ENCODE assay signal across 8 mouse cellular contexts in genomic region chr2:132576522-132577135, GRCm38 (mm10). TPM values are rescaled to one million over a fixed set of nuclear protein-coding genes. Genes with fewer than 3 reads are reported as not detected.
A peak's percentile ranks its signal among the peaks of the same experiment; 100 is the strongest.
DNase-seq lines count a peak whose midpoint lies in the region; ATAC-seq and TF ChIP-seq lines count a peak whose summit lies in the region.

No protein-coding gene starts in this region.

- no peak for ATAC-seq in heart, embryonic 13.5 days (ENCODE audit: extremely low read depth, insufficient number of reproducible peaks, low FRiP score, low TSS enrichment)
- ATAC-seq in hindbrain, embryonic 15.5 days (ENCODE audit: low FRiP score, low read depth) = no peak
- no peak for ATAC-seq in midbrain, embryonic 13.5 days

- no peak for DNase-seq in heart, postnatal 14 days
- DNase-seq in gastrocnemius, postnatal 14 days = no peak
- no peak for DNase-seq in left cerebral cortex, postnatal 10 days (ENCODE audit: extremely low spot score in 1 of 2, low spot score in 2 of 2)
- no peak for DNase-seq in layer of hippocampus, adult 11-12 months (ENCODE audit: low spot score)

- peak overlapping the region; percentile 97 for H3K9ac ChIP-seq in heart, embryonic 13.5 days
- peak overlapping the region; percentile 36 for H3K9ac ChIP-seq in hindbrain, embryonic 15.5 days
- peak overlapping the region; percentile 48 for H3K9ac ChIP-seq in midbrain, embryonic 13.5 days (replicated peaks)

- WGBS in heart, embryonic 13.5 days = 45% methylated on average over 3 of the region's 3 CpGs
- WGBS in hindbrain, embryonic 15.5 days = 48% methylated on average over 3 of the region's 3 CpGs
- 56% methylated on average over 3 of the region's 3 CpGs for WGBS in midbrain, embryonic 13.5 days

- H3K4me1 ChIP-seq in heart, embryonic 13.5 days = peaks cover 29% of the 10 kb centered on the region
- peaks cover 2% of the 10 kb centered on the region; the same call in 1 of the 2 replicates for H3K4me1 ChIP-seq in cortical plate, adult 2 months (ENCODE audit: control insufficient read depth, insufficient read depth, low read length)
- peaks cover 21% of the 10 kb centered on the region for H3K4me1 ChIP-seq in hindbrain, embryonic 15.5 days (replicated peaks)
- H3K4me1 ChIP-seq in midbrain, embryonic 13.5 days (replicated peaks) = peaks cover 23% of the 10 kb centered on the region

- H3K36me3 ChIP-seq in heart, embryonic 13.5 days = peaks cover 3% of the 10 kb centered on the region
- no peaks in the 10 kb centered on the region for H3K36me3 ChIP-seq in hindbrain, embryonic 15.5 days
- H3K36me3 ChIP-seq in midbrain, embryonic 13.5 days = peaks cover 2% of the 10 kb centered on the region

- H3K27ac ChIP-seq in heart, embryonic 13.5 days (replicated peaks) = peak overlapping the region; percentile 99
- H3K27ac ChIP-seq in cortical plate, adult 2 months (ENCODE audit: insufficient read depth, low read length) = no peak overlapping the region; the same call in 1 of the 2 replicates
- no peak overlapping the region for H3K27ac ChIP-seq in hindbrain, embryonic 15.5 days (replicated peaks)
- H3K27ac ChIP-seq in midbrain, embryonic 13.5 days = no peak overlapping the region

- no peak for TF ChIP-seq CTCF in cortical plate, adult 2 months (IDR thresholded peaks at IDR 0.05; ENCODE audit: extremely low read depth, insufficient read depth, low read length)

- H3K4me3 ChIP-seq in heart, embryonic 13.5 days = peak overlapping the region; percentile 92
- H3K4me3 ChIP-seq in cortical plate, adult 2 months (ENCODE audit: insufficient read depth, low read length) = peak overlapping the region; percentile 36; the same call in 1 of the 2 replicates
- H3K4me3 ChIP-seq in hindbrain, embryonic 15.5 days = peak overlapping the region; percentile 92
- H3K4me3 ChIP-seq in midbrain, embryonic 13.5 days (replicated peaks) = peak overlapping the region; percentile 78

- TF ChIP-seq POLR2A in cortical plate, adult 2 months (IDR thresholded peaks at IDR 0.05; ENCODE audit: extremely low read depth, insufficient read depth, low read length) = no peak

- peak overlapping the region; percentile 84 for H3K4me2 ChIP-seq in heart, embryonic 13.5 days
- H3K4me2 ChIP-seq in hindbrain, embryonic 15.5 days = peak overlapping the region; percentile 68
- H3K4me2 ChIP-seq in midbrain, embryonic 13.5 days (replicated peaks) = peak overlapping the region; percentile 57

- no peaks in the 10 kb centered on the region for H3K27me3 ChIP-seq in heart, embryonic 13.5 days (replicated peaks)
- H3K27me3 ChIP-seq in hindbrain, embryonic 15.5 days = no peaks in the 10 kb centered on the region
- H3K27me3 ChIP-seq in midbrain, embryonic 13.5 days = no peaks in the 10 kb centered on the region

- intact Hi-C loops in heart, postnatal 14 days (cut with DNase I) = loop anchor here (5.0 kb wide), 1 partner anchor 56 kb away; no protein-coding TSS in a partner anchor
- intact Hi-C loops in gastrocnemius, postnatal 14 days (cut with DNase I; ENCODE audit: low total_unique reads) = loop anchor here (10.0 kb wide), 1 partner anchor 128 kb away; no protein-coding TSS in a partner anchor
- intact Hi-C loops in left cerebral cortex, postnatal 10 days (cut with DNase I) = loop anchor here (2.0 to 5.0 kb wide), 2 partner anchors 110 to 206 kb away; partner anchors contain the start of genes Chgb and Shld1

- H3K9me3 ChIP-seq in heart, embryonic 13.5 days = no peaks in the 10 kb centered on the region
- no peaks in the 10 kb centered on the region for H3K9me3 ChIP-seq in hindbrain, embryonic 15.5 days
- H3K9me3 ChIP-seq in midbrain, embryonic 13.5 days = no peaks in the 10 kb centered on the region

RNA-seq across cellular contexts. Expression of gene Gpcpd1, which starts 10.9 kb away (rescaled TPM):
- 31.6 and 31.7 TPM in 2 replicates for polyA plus RNA-seq in heart, embryonic 13.5 days (2015; fragmentation: Nextera tagmentation; extraction: Ambion mirVana)
- total RNA-seq in heart, postnatal 14 days (2021) = 100 to 1,000 TPM; 219 to 274 TPM
- polyA plus RNA-seq in cortical plate, adult 2 months (2012; rRNA removed) = 99.6 and 105 TPM in 2 replicates
- 72.7 and 76.3 TPM in 2 replicates for polyA plus RNA-seq in hindbrain, embryonic 15.5 days (2015; fragmentation: Nextera tagmentation; extraction: Ambion mirVana)
- 80.9 and 103 TPM in 2 replicates for polyA plus RNA-seq in midbrain, embryonic 13.5 days (2015; fragmentation: Nextera tagmentation; extraction: Ambion mirVana)
- 10 to 100 TPM; 68.7 to 92.7 TPM for total RNA-seq in gastrocnemius, postnatal 14 days (2021)
- total RNA-seq in left cerebral cortex, postnatal 10 days (2021) = 100 to 1,000 TPM; 131 to 150 TPM

Comparison
In these comparisons a context has a peak if more than half of its experiments do, and no peak if none do; other contexts are left out.
1. H3K4me3 ChIP-seq: peak in every context shown above with its lines; median percentile 92 in heart, embryonic 13.5 days; 92 in hindbrain, embryonic 15.5 days; 78 in midbrain, embryonic 13.5 days; 36 in cortical plate, adult 2 months.
2. H3K9ac ChIP-seq: peak in every context shown above with its lines; median percentile 97 in heart, embryonic 13.5 days; 48 in midbrain, embryonic 13.5 days; 36 in hindbrain, embryonic 15.5 days.